Mouse (Mus musculus): Measurements from ENCODE around the gene Tpm1.

Gene Tpm1

DNA sequence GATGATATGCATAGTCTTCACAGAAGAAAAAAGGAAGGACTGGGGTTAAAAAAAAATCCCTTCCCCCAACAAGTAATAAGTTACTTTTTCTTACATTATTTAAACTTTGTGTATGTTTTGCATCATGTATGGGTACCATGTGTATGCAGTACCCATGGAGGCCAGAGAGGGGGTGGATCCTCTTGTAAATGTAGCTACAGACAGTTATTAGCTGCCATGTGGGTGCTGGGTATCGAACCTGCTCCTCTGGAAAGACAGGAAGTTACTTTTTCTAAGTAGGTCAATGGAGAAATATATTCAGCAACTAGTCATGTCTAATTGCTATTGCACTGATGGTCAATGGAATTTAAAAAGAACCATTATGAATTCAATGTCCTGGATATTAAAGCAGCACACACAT, 70.7 kb downstream of the Tpm1 start:
- no peak for DNase-seq

DNA sequence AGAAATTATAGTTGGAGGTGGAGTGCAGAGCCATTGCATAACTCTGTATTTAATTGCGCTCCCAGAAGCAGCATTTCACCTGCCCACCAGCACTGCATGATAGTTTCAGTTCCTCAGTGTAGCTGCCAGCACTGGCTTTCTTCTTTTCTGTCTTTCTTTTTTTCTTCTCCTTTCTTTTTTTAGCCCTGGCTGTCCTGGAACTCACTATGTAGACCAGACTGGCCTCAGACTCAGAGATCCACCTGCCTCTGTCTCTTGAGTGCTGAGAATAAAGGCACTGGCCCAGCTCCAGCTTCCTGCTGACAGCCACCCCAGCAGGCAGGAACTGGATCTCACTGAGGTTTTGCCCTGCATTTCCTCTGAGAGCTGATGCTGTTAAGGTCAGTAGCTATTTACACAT, 71.2 kb downstream of the Tpm1 start:
- no peak for DNase-seq

DNA sequence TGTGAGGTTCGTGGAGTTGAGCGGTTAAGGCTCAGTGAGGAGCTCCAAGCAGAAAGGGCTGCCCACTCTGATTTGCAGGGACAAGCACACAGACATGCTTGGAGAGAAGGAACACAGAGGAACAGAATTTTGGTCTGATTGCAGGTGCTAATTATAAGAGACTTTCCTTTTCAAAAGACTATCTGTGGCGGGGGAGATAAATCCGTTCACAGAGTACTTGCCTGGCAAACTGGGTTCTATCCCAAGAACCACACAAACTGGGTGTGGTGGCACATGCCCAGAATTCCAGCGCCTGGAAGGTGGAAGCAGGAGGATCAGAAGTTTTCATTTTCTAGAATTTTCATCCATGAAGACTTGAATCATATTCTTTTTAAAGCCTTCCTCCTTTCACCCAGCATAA, 72.1 kb downstream of the Tpm1 start:
- no peak for DNase-seq

DNA sequence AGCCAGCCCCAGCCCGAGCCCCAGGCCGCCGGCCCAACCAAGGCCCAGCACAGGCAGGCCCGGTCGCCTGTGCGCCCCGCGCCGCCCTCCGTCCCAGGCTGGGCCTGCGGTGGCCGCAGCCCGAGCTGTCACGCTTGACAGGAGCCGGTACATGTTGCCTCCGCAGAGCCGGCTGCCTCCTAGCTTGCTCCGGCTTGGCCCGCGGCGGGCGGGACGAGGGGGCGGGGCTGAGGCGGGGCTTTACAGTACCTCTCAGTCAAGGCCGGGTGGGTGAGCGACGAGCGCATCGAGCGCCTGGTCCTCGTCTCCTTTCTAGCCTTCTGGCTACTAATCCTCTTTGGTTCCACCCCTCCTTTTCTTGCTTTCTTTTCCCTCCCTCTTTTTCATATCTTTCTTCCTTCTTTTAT, 74.0 kb downstream of the Tpm1 start, which contains the start of gene Lactb:
Lactb (minus strand) TSS at position 246 of the 407 bp plus-strand sequence.
- DNase-seq: peak; percentile 95

DNA sequence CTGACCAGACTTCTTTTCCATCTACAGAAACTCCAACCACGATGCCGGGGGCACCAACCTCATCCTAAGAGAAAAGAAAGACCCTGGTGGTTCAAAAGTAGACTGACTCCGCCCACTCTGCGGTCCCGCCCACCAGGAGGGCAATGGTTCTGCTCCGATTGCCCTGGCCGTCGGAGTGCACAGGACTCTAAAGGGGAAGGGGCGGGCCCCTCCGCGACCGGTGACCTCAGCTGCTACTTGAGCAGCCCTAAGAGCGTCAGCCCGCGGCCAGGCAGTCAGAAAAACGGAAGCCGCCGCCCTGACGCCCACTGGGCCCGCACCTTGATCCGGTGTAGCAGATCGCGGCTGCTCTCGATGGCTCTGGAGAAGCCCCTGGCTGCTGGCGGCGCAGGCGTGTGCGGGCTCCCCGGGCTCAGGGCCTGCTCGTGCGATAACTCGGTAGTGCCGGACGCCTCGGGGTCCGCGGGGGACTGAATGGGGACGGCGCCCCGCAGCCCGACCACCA, 74.4 kb downstream of the Tpm1 start:
- peak; percentile 78 to 80 for DNase-seq
